Mouse (Mus musculus): Measurements from ENCODE around the gene Abca1.

- TF ChIP-seq CTCF (IDR thresholded peaks at IDR 0.05; ENCODE audit: low read depth, low read length), result no peak
- no peak for TF ChIP-seq POLR2A (IDR thresholded peaks at IDR 0.05; ENCODE audit: extremely low read depth, insufficient read depth, low read length)
These were observed 79.4 kb downstream of the Abca1 start for GRCm38 (mm10) chr4:53080290-53080689.
